Mouse (Mus musculus) heart, embryonic 16.5 days (tissue): ENCODE measurements at regions not wholly inside any gene's neighbourhood (a gene's known extent, or its start where the extent isn't known, plus 50 kb on each side); places are given as distances from the start of the nearest gene placed in this dataset.

ENCODE experiments used
- ATAC-seq: fragments of 200-750 bp; cut with Nextera tagmentation; replicated peaks from 2 replicates; pipeline ENCODE4 v1.8.0; 2017; ENCODE audit warnings: moderate number of reproducible peaks; ENCODE audit not compliant: insufficient read depth, low FRiP score; ENCODE audit errors: extremely low read depth
- H3K27ac ChIP-seq: fragments of 300-500 bp; sonication (generic); 2 replicates; pipeline ENCODE4 v1.5.1; 2014; ENCODE audit warnings: mild to moderate bottlenecking, low read length, control low read depth, moderate library complexity
- H3K27me3 ChIP-seq: fragments of 300-500 bp; sonication (generic); 2 replicates; pipeline ENCODE4 v1.6.1; 2014; ENCODE audit warnings: low read length, mixed read lengths; ENCODE audit not compliant: control insufficient read depth, insufficient read depth
- H3K36me3 ChIP-seq: fragments of 300-500 bp; sonication (generic); 2 replicates; pipeline ENCODE4 v1.6.1; 2014; ENCODE audit not compliant: control insufficient read depth, insufficient read depth
- H3K4me1 ChIP-seq: fragments of 300-500 bp; sonication (generic); 2 replicates; pipeline ENCODE4 v1.6.1; 2014; ENCODE audit warnings: low read length, mixed read lengths; ENCODE audit not compliant: control insufficient read depth, insufficient read depth
- H3K4me2 ChIP-seq: fragments of 300-500 bp; sonication (generic); 2 replicates; pipeline ENCODE4 v1.6.1; 2014; ENCODE audit warnings: low read depth, mild to moderate bottlenecking, control low read depth, low read length
- H3K4me3 ChIP-seq: fragments of 300-500 bp; sonication (generic); 2 replicates; pipeline ENCODE4 v1.5.1; 2014; ENCODE audit warnings: mild to moderate bottlenecking, control low read depth, low read length
- H3K9ac ChIP-seq: fragments of 300-500 bp; sonication (generic); 2 replicates; pipeline ENCODE4 v1.6.1; 2014; ENCODE audit warnings: low read length, control low read depth
- H3K9me3 ChIP-seq: fragments of 300-500 bp; sonication (generic); replicated peaks from 2 replicates; pipeline ENCODE4 v1.6.1; 2016; ENCODE audit warnings: low read length; ENCODE audit not compliant: control insufficient read depth
- WGBS: fragments of 180-500 bp; shearing (Covaris S2); extraction: QIAGEN DNeasy Blood & Tissue Kit; methylation state at CpG from one replicate; pipeline ENCODE4 v1.1.7; 2014; 5-methylcytosine and 5-hydroxymethylcytosine counted together

DNA sequence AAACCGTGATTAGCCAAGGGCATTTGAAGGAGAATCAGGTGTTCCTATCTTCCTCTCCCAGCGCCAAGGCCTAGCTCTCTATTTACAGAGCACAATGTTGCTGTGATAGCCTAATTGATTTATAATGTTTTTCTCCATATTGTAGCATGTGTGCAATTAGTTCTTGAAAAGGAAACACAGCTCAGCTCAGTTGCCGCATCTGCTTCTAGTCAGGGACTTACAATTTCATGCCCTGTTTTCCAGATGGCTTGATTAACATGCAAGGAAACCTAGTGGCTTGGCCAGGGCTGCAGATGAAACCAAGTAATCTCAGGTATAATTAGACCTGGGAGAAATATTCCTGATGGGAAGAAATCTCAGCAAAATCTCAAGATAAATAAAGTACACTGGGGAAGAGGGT lies 434.1 kb downstream of the Ets1 start:
- ATAC-seq: no peak
- H3K4me2 ChIP-seq: no peak overlapping the region
- no peak overlapping the region for H3K27ac ChIP-seq
- no peaks in the 10 kb centered on the region for H3K36me3 ChIP-seq
- 74% methylated on average over 3 of the region's 3 CpGs for WGBS
- no peak overlapping the region for H3K9ac ChIP-seq
- H3K27me3 ChIP-seq: no peaks in the 10 kb centered on the region
- no peaks in the 10 kb centered on the region for H3K9me3 ChIP-seq
- no peaks in the 10 kb centered on the region for H3K4me1 ChIP-seq
- H3K4me3 ChIP-seq: no peak overlapping the region

DNA sequence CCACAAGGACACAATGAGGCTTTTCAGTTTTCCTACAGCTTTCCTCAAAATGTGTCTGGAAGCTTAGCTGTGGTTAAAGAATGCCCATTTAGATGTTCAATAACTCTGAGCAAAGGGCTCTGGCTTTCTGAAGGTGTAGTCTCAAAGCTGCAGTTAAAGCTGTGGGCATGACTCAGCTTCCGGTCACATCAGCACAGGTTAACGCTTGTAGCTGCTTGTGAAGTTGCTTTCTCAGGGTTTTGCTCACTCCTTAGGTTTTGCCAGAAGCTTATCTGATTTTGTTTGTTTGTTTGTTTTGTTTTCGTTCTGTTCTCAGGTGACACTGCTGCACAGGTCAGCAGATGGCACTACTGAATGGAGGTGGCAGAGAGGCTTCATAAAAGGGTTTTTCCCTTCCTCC lies 444.2 kb downstream of the Ets1 start:
- no peak overlapping the region for H3K4me3 ChIP-seq
- no peaks in the 10 kb centered on the region for H3K9me3 ChIP-seq
- no peaks in the 10 kb centered on the region; the same call in 1 of the 2 replicates for H3K4me1 ChIP-seq
- no peak overlapping the region for H3K4me2 ChIP-seq
- WGBS: 48% methylated on average over 3 of the region's 3 CpGs
- no peaks in the 10 kb centered on the region for H3K27me3 ChIP-seq
- H3K36me3 ChIP-seq: no peaks in the 10 kb centered on the region
- ATAC-seq: no peak
- H3K9ac ChIP-seq: no peak overlapping the region
- no peak overlapping the region for H3K27ac ChIP-seq

DNA sequence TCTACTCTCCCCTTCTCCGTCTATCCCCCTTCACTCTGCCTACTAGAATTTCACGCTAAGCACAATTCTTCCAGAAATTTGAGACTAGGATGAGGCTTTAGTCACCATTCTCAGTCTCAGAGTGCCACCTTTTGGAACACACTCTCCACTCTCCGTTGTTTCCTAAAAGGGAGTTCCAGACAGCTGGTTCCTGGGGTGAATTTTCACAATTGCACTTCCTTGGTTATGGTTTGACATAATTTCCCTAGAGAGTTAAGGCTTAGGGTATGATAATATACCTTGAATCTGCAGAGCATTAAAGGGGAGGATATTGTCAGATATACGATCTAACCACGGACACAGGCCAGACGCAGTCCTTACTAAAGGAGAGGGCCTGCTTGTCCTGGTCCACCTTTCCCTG lies 444.8 kb downstream of the Ets1 start:
- no peaks in the 10 kb centered on the region for H3K36me3 ChIP-seq
- no peaks in the 10 kb centered on the region for H3K9me3 ChIP-seq
- no peak for ATAC-seq
- 44% methylated on average over 6 of the region's 6 CpGs for WGBS
- no peak overlapping the region for H3K27ac ChIP-seq
- H3K27me3 ChIP-seq: no peaks in the 10 kb centered on the region
- H3K4me1 ChIP-seq: no peaks in the 10 kb centered on the region; the same call in 1 of the 2 replicates
- H3K4me2 ChIP-seq: no peak overlapping the region
- no peak overlapping the region for H3K4me3 ChIP-seq
- H3K9ac ChIP-seq: no peak overlapping the region

DNA sequence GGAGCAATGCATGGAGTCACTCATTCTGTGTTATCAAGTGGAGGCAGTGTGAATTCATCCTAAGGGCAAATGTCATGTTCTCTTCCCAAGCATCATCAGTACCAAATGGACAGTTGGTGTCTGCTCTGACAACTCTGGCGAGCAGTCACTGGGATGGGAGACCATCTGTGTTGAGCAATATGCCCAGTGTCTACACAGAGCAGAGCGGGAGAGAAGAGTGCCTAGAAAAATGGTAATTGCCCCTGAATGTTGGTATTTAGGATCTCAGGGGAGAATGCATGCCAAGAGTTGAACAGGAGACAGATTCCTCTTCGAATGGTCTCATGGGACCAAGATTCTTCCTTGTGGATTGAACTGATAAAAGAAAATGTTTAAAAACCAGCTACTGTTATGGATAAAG lies 454.0 kb downstream of the Ets1 start:
- no peak for ATAC-seq
- Histone ChIP-seq H3K4me1 (no peaks in the 10 kb centered on the region), H3K4me3 (no peak overlapping the region), H3K36me3 (no peaks in the 10 kb centered on the region), H3K9ac (no peak overlapping the region), H3K9me3 (no peaks in the 10 kb centered on the region), H3K27me3 (no peaks in the 10 kb centered on the region), H3K27ac (no peak overlapping the region), H3K4me2 (no peak overlapping the region)
- WGBS: 73% methylated on average over 3 of the region's 3 CpGs

DNA sequence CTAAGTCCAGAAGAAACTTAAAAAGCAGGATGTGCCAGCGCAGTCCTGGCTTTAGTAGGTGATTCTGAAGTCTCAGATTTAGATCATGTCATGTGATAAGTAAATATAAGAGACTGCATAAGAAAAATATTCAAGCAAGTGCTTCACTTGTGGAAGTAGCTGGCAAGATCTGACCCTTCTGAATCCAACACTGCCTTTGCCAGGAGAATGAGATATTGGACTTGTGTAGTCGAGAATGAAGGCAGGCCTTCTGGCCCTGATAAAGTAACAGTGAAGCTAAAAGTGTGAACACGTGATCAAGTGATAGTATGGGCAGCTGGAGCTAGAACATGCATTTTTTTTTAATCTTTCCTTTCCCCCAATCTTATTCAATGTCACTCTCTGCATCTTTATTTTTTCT lies 455.6 kb downstream of the Ets1 start:
- H3K27ac ChIP-seq: no peak overlapping the region
- no peaks in the 10 kb centered on the region for H3K27me3 ChIP-seq
- no peak overlapping the region for H3K4me3 ChIP-seq
- no peaks in the 10 kb centered on the region for H3K9me3 ChIP-seq
- H3K36me3 ChIP-seq: no peaks in the 10 kb centered on the region
- H3K4me1 ChIP-seq: no peaks in the 10 kb centered on the region
- no peak overlapping the region for H3K9ac ChIP-seq
- no peak for ATAC-seq
- 50% methylated on average over 3 of the region's 3 CpGs for WGBS
- H3K4me2 ChIP-seq: no peak overlapping the region

DNA sequence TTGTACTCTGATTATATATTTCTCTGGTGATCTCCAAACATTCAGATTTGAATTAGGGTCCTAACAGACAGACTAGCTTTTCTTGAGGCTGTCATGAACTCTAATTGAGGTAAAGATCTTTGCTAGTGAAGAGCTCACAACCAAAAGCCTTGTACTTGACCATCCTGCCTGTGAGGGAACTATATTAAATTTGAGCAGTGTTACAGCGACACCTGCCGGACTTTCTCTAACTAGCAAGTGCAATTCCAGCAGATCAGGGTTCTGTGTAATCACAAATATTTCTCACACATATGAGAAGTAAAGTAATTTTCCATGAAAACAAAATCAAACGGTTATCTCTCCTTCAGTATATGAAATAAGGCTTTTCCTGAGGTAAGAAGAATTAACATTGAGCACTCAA lies 459.6 kb downstream of the Ets1 start:
- Histone ChIP-seq H3K27me3 (no peaks in the 10 kb centered on the region), H3K4me1 (no peaks in the 10 kb centered on the region), H3K27ac (no peak overlapping the region), H3K9ac (no peak overlapping the region), H3K4me3 (no peak overlapping the region), H3K36me3 (no peaks in the 10 kb centered on the region), H3K4me2 (no peak overlapping the region), H3K9me3 (no peaks in the 10 kb centered on the region)
- WGBS: 1% methylated on average over 3 of the region's 3 CpGs
- no peak for ATAC-seq

DNA sequence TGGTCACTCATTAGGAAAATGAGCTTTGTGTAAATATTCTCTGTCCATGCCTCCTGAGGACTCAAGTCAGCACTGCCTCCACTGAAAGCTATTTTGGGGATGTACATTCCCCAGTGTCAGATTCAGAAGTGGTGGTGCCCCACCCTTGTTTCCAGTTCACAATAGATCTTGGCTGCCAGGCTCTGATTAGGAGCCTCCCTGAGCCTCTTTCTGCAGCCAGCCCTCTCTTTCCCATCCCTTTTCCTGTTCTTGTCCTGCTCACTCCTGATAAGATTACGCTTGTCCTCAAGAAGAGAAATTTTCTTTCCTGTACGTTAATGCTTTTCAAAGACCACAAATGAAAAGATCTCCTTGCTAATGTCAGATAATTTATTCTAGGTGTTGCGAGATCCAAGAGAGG lies 465.2 kb downstream of the Ets1 start:
- no peaks in the 10 kb centered on the region for H3K27me3 ChIP-seq
- no peaks in the 10 kb centered on the region for H3K36me3 ChIP-seq
- peak; percentile 73 for ATAC-seq
- H3K4me3 ChIP-seq: no peak overlapping the region
- peaks cover 7% of the 10 kb centered on the region; the same call in 1 of the 2 replicates for H3K4me1 ChIP-seq
- no peak overlapping the region for H3K9ac ChIP-seq
- no peak overlapping the region for H3K27ac ChIP-seq
- no peaks in the 10 kb centered on the region for H3K9me3 ChIP-seq
- H3K4me2 ChIP-seq: no peak overlapping the region
- 29% methylated on average over 3 of the region's 3 CpGs for WGBS

DNA sequence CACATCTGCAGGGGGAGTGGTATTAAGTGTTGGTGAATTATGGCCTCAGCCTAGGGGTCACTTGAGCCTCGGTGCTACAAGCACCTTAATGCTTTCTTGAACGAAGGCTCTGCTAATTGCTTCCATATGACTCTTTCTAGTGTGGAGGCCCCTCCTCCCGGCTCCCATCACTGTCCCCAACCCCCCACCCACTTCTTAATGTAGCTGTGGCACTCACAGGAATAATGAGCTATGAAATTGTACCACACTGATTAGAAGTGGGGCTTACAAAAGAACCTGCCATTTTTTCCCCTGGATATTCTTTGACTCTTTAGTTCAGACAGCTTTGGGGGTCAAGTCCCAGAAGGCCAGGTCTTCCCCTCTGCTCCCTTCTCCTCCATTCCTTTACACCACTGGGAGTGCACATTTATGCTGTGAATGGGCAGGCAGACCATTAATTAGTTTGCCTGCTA lies 468.6 kb downstream of the Ets1 start:
- Histone ChIP-seq H3K4me1 (peaks cover 7% of the 10 kb centered on the region; the same call in 1 of the 2 replicates), H3K36me3 (no peaks in the 10 kb centered on the region), H3K27me3 (no peaks in the 10 kb centered on the region), H3K27ac (no peak overlapping the region), H3K4me2 (no peak overlapping the region), H3K4me3 (no peak overlapping the region), H3K9ac (no peak overlapping the region), H3K9me3 (no peaks in the 10 kb centered on the region)
- 41% methylated on average over 3 of the region's 3 CpGs for WGBS
- no peak for ATAC-seq

DNA sequence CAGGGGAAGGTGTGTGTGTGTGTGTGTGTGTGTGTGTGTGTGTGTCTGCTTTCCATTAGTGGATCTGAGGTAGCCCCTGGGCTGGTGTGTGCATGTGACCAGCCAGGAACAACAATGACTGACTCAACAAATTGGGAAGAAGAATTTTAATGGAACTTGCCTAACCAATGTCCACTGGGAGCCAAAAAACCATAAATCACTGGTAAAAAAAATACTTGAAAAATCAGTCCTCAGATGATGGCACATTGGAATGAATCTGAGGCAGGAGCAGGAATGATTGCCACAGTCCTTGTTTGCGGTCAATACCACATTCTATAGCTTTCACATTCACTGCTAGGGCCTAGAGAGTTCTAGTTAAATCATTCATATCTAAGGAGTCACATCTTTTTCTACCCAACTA lies 487.8 kb downstream of the Ets1 start:
- H3K36me3 ChIP-seq: no peaks in the 10 kb centered on the region
- H3K4me2 ChIP-seq: no peak overlapping the region
- no peak for ATAC-seq
- no peak overlapping the region for H3K27ac ChIP-seq
- no peak overlapping the region for H3K9ac ChIP-seq
- H3K4me1 ChIP-seq: no peaks in the 10 kb centered on the region
- WGBS: 90% methylated on average over 1 of the region's 1 CpGs
- no peaks in the 10 kb centered on the region for H3K27me3 ChIP-seq
- H3K9me3 ChIP-seq: no peaks in the 10 kb centered on the region
- H3K4me3 ChIP-seq: no peak overlapping the region

DNA sequence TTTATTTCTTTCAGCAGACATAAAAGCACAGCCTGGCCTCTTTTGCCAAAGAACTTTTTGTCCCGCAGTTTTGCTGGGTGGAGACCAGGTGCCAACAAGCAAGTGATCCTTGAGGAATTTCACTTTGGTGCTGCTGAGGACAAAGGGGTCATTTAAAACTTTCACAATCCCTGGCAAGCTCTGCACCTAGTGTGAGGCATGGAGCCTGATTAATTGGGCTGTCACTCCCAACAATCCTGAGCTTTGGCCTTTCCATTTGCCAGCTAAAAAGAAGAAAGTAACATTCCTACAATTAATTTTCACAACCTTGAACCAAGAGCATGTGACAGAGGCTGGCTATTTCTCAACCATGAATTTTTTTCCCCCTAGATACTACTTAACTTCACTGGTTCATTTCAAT lies 516.2 kb downstream of the Ets1 start:
- ATAC-seq: no peak
- Histone ChIP-seq H3K9me3 (no peaks in the 10 kb centered on the region), H3K27ac (no peak overlapping the region), H3K4me2 (no peak overlapping the region), H3K4me1 (no peaks in the 10 kb centered on the region), H3K27me3 (no peaks in the 10 kb centered on the region), H3K9ac (no peak overlapping the region), H3K4me3 (no peak overlapping the region), H3K36me3 (no peaks in the 10 kb centered on the region)
- WGBS: 36% methylated on average over 1 of the region's 1 CpGs
